Mouse (Mus musculus) spleen, adult 2 months (tissue): ENCODE measurements around the gene Syne3. TPM values are rescaled to one million over a fixed set of nuclear protein-coding genes. Genes with fewer than 3 reads are reported as not detected.
A peak's percentile ranks its signal among the peaks of the same experiment; 100 is the strongest.

ENCODE experiments used
- DNase-seq, 2 experiments: peaks; one replicate each; pipeline versions ENCODE4 v3.0.0 to v3.0.0-alpha.2; 2012 to 2021; ENCODE audit warnings: low spot score in 2 of 2, low read depth in 1 of 2
- H3K27ac ChIP-seq: fragments of 200-500 bp; 2 replicates; pipeline ENCODE4 v1.5.1; 2012; ENCODE audit warnings: low read length, inconsistent platforms; ENCODE audit not compliant: insufficient read depth
- H3K27me3 ChIP-seq: fragments of 200-500 bp; 2 replicates; pipeline ENCODE4 v1.6.1; 2012; ENCODE audit warnings: mild to moderate bottlenecking, moderate library complexity, low read length, inconsistent platforms; ENCODE audit not compliant: control insufficient read depth, insufficient read depth
- H3K36me3 ChIP-seq: fragments of 200-500 bp; 2 replicates; pipeline ENCODE4 v1.6.1; 2012; ENCODE audit warnings: mild to moderate bottlenecking, low read length, inconsistent platforms; ENCODE audit not compliant: control insufficient read depth, insufficient read depth
- H3K4me1 ChIP-seq: fragments of 200-500 bp; 2 replicates; pipeline ENCODE4 v1.6.1; 2011; ENCODE audit warnings: inconsistent platforms; ENCODE audit not compliant: control insufficient read depth, insufficient read depth, insufficient read length
- H3K4me3 ChIP-seq: fragments of 200-500 bp; 2 replicates; pipeline ENCODE4 v1.5.1; 2011; ENCODE audit warnings: mild to moderate bottlenecking, inconsistent platforms; ENCODE audit not compliant: insufficient read depth, insufficient read length; ENCODE audit errors: extremely low read depth
- CTCF ChIP-seq: fragments of 200-500 bp; IDR thresholded peaks from 2 replicates; pipeline ENCODE4 v1.5.1; 2011; ENCODE audit warnings: mild to moderate bottlenecking, inconsistent platforms; ENCODE audit not compliant: insufficient read depth, insufficient read length, insufficient replicate concordance; ENCODE audit errors: extremely low read depth
- POLR2A ChIP-seq: fragments of 200-500 bp; IDR thresholded peaks from 2 replicates; pipeline ENCODE4 v1.6.1; 2011; ENCODE audit warnings: low read depth, low read length, inconsistent platforms
- WGBS: fragments of 180-500 bp; shearing (Covaris S2); methylation state at CpG from one replicate; pipeline ENCODE4 v1.1.7; 2018; 5-methylcytosine and 5-hydroxymethylcytosine counted together
- polyA plus RNA-seq: library from polyadenylated mRNA; depleted of rRNA; stranded (reverse); fragments of >200 nt; gene quantifications from 2 replicates; pipeline ENCODE4 v1.2.3, GENCODE M21; 2012

The Syne3 gene
- polyA plus RNA-seq, 1 experiment: 5.4 TPM

- DNase-seq: no peak
- H3K4me1 ChIP-seq: peaks cover 18% of the 10 kb centered on the region; the same call in 1 of the 2 replicates
- H3K27me3 ChIP-seq: no peaks in the 10 kb centered on the region
- no peak overlapping the region for H3K4me3 ChIP-seq
- no peaks in the 10 kb centered on the region for H3K36me3 ChIP-seq
- 91% methylated on average over 10 of the region's 10 CpGs for WGBS
- no peak overlapping the region for H3K27ac ChIP-seq
- TF ChIP-seq CTCF (no peak), POLR2A (no peak)
Observed at GRCm38 (mm10) chr12:105016639-105017038, 7.0 kb upstream of the Syne3 start.

DNA sequence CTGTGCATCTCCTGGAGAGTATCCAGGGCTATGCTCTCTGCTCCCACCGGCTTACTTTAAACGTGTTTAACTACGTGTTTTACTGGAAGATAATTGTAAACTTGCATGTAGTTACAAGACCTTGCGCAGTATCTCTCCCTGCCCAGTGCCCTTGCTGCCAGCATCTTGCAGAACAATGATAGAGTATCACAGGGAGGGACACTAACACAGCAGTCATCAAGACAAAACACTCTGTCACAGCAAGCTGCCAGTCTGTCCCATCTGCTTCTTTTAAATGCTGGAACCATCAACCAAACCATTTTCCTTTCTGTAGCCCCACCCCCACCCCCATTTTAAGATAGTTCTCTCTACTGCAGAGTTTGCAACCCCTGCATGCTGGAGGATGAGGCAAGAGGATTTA lies 6.6 kb upstream of the Syne3 start:
- Histone ChIP-seq H3K4me3 (no peak overlapping the region), H3K27ac (no peak overlapping the region), H3K4me1 (peaks cover 14% of the 10 kb centered on the region; the same call in 1 of the 2 replicates), H3K27me3 (no peaks in the 10 kb centered on the region), H3K36me3 (no peaks in the 10 kb centered on the region)
- 84% methylated on average over 4 of the region's 4 CpGs for WGBS
- no peak for TF ChIP-seq POLR2A
- TF ChIP-seq CTCF: no peak
- DNase-seq: no peak

DNA sequence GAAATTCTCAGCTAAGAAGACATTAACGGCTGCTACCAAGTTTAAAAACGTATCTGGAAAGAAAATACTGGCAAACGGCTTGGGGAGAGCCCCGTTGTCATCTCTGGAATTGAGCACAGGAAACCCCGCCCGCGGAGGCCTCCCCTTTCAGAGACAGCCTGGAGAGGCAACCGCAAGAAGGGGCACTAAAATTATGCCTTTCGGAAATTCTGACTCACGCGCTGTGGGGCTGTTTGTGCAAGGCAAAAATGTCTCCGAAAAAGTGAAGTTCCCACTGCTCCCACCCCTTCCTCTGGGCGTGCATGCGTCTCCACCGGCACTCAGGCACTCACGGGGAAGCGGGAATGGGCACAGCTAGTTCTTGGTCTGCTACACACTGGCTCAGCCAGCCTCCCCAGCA lies 3.5 kb upstream of the Syne3 start:
- DNase-seq: peak; percentile 78 to 79
- Histone ChIP-seq H3K27me3 (no peaks in the 10 kb centered on the region), H3K4me3 (peak overlapping the region; percentile 11; the same call in 1 of the 2 replicates), H3K36me3 (no peaks in the 10 kb centered on the region), H3K27ac (peak overlapping the region; percentile 56), H3K4me1 (peaks cover 27% of the 10 kb centered on the region; the same call in 1 of the 2 replicates)
- TF ChIP-seq CTCF (no peak), POLR2A (no peak)
- WGBS: under 1% methylated on average over 17 of the region's 17 CpGs

- Histone ChIP-seq H3K27ac (no peak overlapping the region), H3K27me3 (no peaks in the 10 kb centered on the region), H3K36me3 (no peaks in the 10 kb centered on the region), H3K4me1 (peaks cover 29% of the 10 kb centered on the region; the same call in 1 of the 2 replicates), H3K4me3 (no peak overlapping the region)
- DNase-seq: no peak
- no peak for TF ChIP-seq POLR2A
- no peak for TF ChIP-seq CTCF
- 62% methylated on average over 4 of the region's 4 CpGs for WGBS
Observed at GRCm38 (mm10) chr12:105012314-105012713, 2.7 kb upstream of the Syne3 start.

- DNase-seq: no peak
- 94% methylated on average over 1 of the region's 1 CpGs for WGBS
- H3K4me1 ChIP-seq: peaks cover 29% of the 10 kb centered on the region; the same call in 1 of the 2 replicates
- no peak overlapping the region for H3K27ac ChIP-seq
- TF ChIP-seq POLR2A (no peak), CTCF (no peak)
- H3K27me3 ChIP-seq: no peaks in the 10 kb centered on the region
- no peaks in the 10 kb centered on the region for H3K36me3 ChIP-seq
- H3K4me3 ChIP-seq: no peak overlapping the region
Observed at GRCm38 (mm10) chr12:105011589-105011988, 2.0 kb upstream of the Syne3 start.

DNA sequence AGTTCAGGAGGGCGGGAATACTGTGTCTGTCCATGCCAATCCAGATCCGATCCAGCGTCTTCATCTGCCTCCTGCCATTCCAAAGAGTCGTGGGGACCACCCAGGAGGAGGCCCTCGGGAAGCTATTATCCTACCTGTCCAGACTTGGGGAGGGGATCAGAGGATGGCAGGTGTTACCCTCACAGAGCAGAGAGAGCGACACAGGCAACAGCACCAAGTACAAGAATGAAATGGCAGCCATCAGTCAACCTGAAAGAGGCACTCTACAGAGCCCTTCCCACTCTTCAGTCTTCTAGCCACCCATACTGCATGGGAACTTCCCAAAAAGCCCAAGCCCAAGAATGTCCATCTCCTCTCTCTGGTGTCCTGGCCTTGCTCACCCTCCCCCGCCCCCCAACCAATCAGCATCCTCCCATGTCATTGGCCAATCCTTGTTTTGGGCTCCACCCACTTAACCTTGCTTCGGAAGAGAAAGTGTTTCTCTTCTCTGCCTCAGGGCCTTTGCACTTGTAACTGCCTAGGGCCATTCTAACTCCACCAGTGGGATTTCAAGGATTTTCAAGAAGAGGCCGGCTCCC lies 693 bp upstream of the Syne3 start:
- no peak for TF ChIP-seq CTCF
- no peak for TF ChIP-seq POLR2A
- H3K36me3 ChIP-seq: no peaks in the 10 kb centered on the region
- DNase-seq: no peak
- peaks cover 37% of the 10 kb centered on the region; the same call in 1 of the 2 replicates for H3K4me1 ChIP-seq
- no peaks in the 10 kb centered on the region for H3K27me3 ChIP-seq
- peak overlapping the region; percentile 94 for H3K4me3 ChIP-seq
- 17% methylated on average over 9 of the region's 9 CpGs for WGBS
- H3K27ac ChIP-seq: peak overlapping the region; percentile 86

GRCm38 (mm10) chr12:105008752-105009178 lies 844 bp downstream of the Syne3 start:
- WGBS: under 1% methylated on average over 13 of the region's 13 CpGs
- peak; percentile 57 to 62 for DNase-seq
- TF ChIP-seq POLR2A (no peak), CTCF (no peak)

More at GRCm38 (mm10) chr12:105008752-105009178, 844 bp downstream of the Syne3 start:
- Histone ChIP-seq H3K4me3 (peak overlapping the region; percentile 94), H3K36me3 (no peaks in the 10 kb centered on the region), H3K27me3 (no peaks in the 10 kb centered on the region), H3K27ac (peak overlapping the region; percentile 93; the same call in 1 of the 2 replicates), H3K4me1 (peaks cover 43% of the 10 kb centered on the region; the same call in 1 of the 2 replicates)
